Mouse (Mus musculus) layer of hippocampus, adult 2 months (tissue): ENCODE data around the gene Cryab. TPM values are rescaled to one million over a fixed set of nuclear protein-coding genes. Genes with fewer than 3 reads are reported as not detected.

Source experiments
- DNase-seq, 2 experiments: peaks; one replicate each; pipeline ENCODE4 v3.0.0; 2022; ENCODE audit warnings: low spot score in 2 of 2
- H3K27ac ChIP-seq: fragments of 200-600 bp; 2 replicates; pipeline ENCODE4 v1.8.1; 2022
- H3K4me3 ChIP-seq: fragments of 200-600 bp; 2 replicates; pipeline ENCODE4 v1.8.1; 2022; ENCODE audit warnings: mild to moderate bottlenecking
- CTCF ChIP-seq: fragments of 200-600 bp; conservative IDR thresholded peaks from 2 replicates; pipeline ENCODE4 v1.8.1; 2022; ENCODE audit warnings: antibody characterized with exemption, mild to moderate bottlenecking, moderate library complexity
- total RNA-seq, 2 experiments: library from RNA; stranded (reverse); gene quantifications; 2 replicates each; pipeline ENCODE4 v1.2.3; 2021

The Cryab gene
- total RNA-seq, 2 experiments from 2014 or later: 117 to 119 TPM

- peak within 1 kb of the TSS; percentile 90 for H3K27ac ChIP-seq
- peak; percentile 81 to 91 for DNase-seq
- H3K4me3 ChIP-seq: peak within 1 kb of the TSS; percentile 71
- 0 out of 2 replicates have a peak, but pooled peaks have one; percentile 16 for TF ChIP-seq CTCF
These were observed 24.0 kb downstream of the Cryab start, which contains the start of the genes Alg9 and 1110032A03Rik for GRCm38 (mm10) chr9:50774991-50775612. Gene Alg9 (plus strand): TSS chr9:50775019. Gene 1110032A03Rik (minus strand): TSS chr9:50775520.

GRCm38 (mm10) chr9:50775662-50776126 is 24.6 kb downstream of the Cryab start:
- Histone ChIP-seq H3K4me3 (peak overlapping the region; percentile 71), H3K27ac (peak overlapping the region; percentile 90)
- TF ChIP-seq CTCF: no peak
- DNase-seq: no peak

- TF ChIP-seq CTCF: no peak
- peak overlapping the region; percentile 71 for H3K4me3 ChIP-seq
- no peak overlapping the region for H3K27ac ChIP-seq
- no peak for DNase-seq
These were observed 25.1 kb downstream of the Cryab start for GRCm38 (mm10) chr9:50776162-50776760.

GRCm38 (mm10) chr9:50782155-50782554 is 31.0 kb downstream of the Cryab start:
- no peak for DNase-seq
- no peak overlapping the region for H3K4me3 ChIP-seq

DNA sequence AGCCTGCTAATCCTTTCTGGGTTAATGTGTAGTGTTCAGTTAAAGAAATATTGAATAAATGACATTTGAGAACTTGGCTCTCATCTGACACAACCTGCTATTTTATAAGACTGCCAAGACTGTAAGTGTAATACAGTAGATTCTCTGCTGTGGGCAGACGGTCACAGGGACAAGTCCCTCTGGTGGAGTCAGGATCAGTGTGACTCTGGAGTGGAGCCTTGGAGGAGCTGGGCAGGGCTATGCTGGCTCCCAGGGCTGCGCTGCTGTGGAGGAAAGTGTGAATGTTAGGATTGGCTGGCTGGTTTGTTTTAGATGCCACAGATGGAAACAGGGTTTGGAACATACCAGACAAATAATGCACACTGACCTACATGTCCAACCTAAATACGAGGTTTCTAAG is 44.1 kb downstream of the Cryab start:
- TF ChIP-seq CTCF: no peak
- DNase-seq: no peak

More at GRCm38 (mm10) chr9:50782155-50782554, 31.0 kb downstream of the Cryab start:
- peak; percentile 74 for TF ChIP-seq CTCF
- H3K27ac ChIP-seq: no peak overlapping the region

GRCm38 (mm10) chr9:50796776-50797175 is 45.7 kb downstream of the Cryab start:
- no peak overlapping the region for H3K27ac ChIP-seq
- no peak for TF ChIP-seq CTCF
- DNase-seq: no peak
- H3K4me3 ChIP-seq: no peak overlapping the region

More for the DNA sequence above, 44.1 kb downstream of the Cryab start:
- Histone ChIP-seq H3K4me3 (no peak overlapping the region), H3K27ac (no peak overlapping the region)

DNA sequence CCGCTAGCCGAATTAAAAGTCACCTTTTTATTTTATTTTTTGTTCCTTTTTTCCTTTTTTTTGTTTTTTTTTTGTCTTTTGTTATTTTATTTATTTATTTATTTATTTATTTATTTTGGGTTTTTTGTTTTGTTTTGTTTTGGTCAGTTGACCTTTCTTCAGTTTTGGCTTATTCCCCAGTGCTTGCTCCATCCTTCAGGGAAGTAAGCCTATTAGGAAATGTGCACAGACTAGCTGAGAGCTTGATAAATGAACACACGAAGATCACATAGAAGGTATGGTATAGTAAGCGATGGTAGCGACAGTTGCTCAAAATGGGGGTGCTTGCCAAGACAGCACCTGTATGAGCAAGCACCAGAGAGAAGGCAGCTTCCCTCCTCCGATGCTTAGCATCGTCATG is 46.5 kb downstream of the Cryab start:
- Histone ChIP-seq H3K27ac (no peak overlapping the region), H3K4me3 (no peak overlapping the region)
- DNase-seq: no peak
- no peak for TF ChIP-seq CTCF

DNA sequence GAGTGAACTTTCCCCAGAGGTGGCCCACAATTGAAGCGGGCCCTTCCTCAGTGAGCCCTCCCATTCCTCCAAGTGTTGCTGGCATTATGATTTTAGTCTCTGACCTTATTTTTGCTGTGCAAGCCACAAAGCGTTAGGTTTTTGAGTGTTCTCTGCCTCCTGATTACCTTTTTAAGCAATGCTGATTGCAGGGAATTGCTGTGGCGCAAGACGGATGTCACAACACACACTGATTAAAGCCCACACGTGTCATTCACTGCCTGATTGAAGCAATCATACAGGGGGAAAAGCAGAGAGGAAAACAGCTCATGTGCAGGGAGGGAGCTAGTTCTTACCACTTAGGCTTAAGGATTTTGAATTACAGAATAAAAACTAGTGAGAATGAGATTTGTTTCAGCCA is 47.2 kb downstream of the Cryab start:
- Histone ChIP-seq H3K4me3 (no peak overlapping the region), H3K27ac (no peak overlapping the region)
- TF ChIP-seq CTCF: no peak
- DNase-seq: no peak

- H3K27ac ChIP-seq: no peak overlapping the region
- peak in 1 of 2 experiments; percentile 49 for DNase-seq
- TF ChIP-seq CTCF: peak; percentile 77
- no peak overlapping the region for H3K4me3 ChIP-seq
These were observed 49.9 kb downstream of the Cryab start for GRCm38 (mm10) chr9:50800985-50801384.

- no peak for DNase-seq
- Histone ChIP-seq H3K4me3 (no peak overlapping the region), H3K27ac (no peak overlapping the region)
- TF ChIP-seq CTCF: no peak
These were observed 52.0 kb downstream of the Cryab start for GRCm38 (mm10) chr9:50803055-50803671.

Other genes with a start within 250 kb of the Cryab start
- gene Pts, start 222.6 kb upstream of the Cryab start, total RNA-seq: 10 to 100 TPM; 36.5 to 42.5 TPM
- 10 to 100 TPM; 25.3 to 25.9 TPM for gene Il18, start 196.5 kb upstream of the Cryab start, total RNA-seq
- gene Bco2, start 196.1 kb upstream of the Cryab start, total RNA-seq: 1 to 10 TPM; 3.8 to 3.9 TPM
- not detected for gene Tex12, start 190.0 kb upstream of the Cryab start, total RNA-seq
- gene Sdhd, start 147.5 kb upstream of the Cryab start, total RNA-seq: 100 to 1,000 TPM; 109 to 112 TPM
- gene Timm8b, start 147.4 kb upstream of the Cryab start, total RNA-seq: 100 to 1,000 TPM; 206 to 234 TPM
- 1 to 10 TPM; 2.3 to 2.7 TPM for gene Pih1d2, start 134.0 kb upstream of the Cryab start, total RNA-seq
- gene Nkapd1, start 133.9 kb upstream of the Cryab start, total RNA-seq: 10 to 100 TPM; 20.8 to 22.1 TPM
- gene Dlat, start 91.5 kb upstream of the Cryab start, total RNA-seq: 100 to 1,000 TPM; 131 to 136 TPM
- gene Dixdc1, start 11.8 kb upstream of the Cryab start, total RNA-seq: 10 to 100 TPM; 80.1 to 87.4 TPM
- 1 to 10 TPM in 1 of 2 experiments, under 1 TPM in 1; 0.87 to 1.9 TPM for gene 2310030G06Rik, start 4.8 kb upstream of the Cryab start, total RNA-seq
- under 1 TPM; 0.51 to 0.79 TPM for gene Hspb2, start 1.0 kb downstream of the Cryab start, total RNA-seq
- 1 to 10 TPM; 5.5 to 6.3 TPM for gene Fdxacb1, start 16.9 kb downstream of the Cryab start, total RNA-seq
- gene Alg9, start 23.7 kb downstream of the Cryab start, total RNA-seq: 10 to 100 TPM; 29.0 to 31.1 TPM
- gene 1110032A03Rik, start 24.2 kb downstream of the Cryab start, total RNA-seq: 10 to 100 TPM; 29.6 to 30.2 TPM
- 10 to 100 TPM; 14.9 to 18.1 TPM for gene Ppp2r1b, start 94.0 kb downstream of the Cryab start, total RNA-seq